Mouse (Mus musculus): ENCODE measurements around the gene Robo2. TPM values are rescaled to one million over a fixed set of nuclear protein-coding genes. Genes with fewer than 3 reads are reported as not detected.
"Not testable (repeated sequence)": the region's sequence is repeated elsewhere in the genome, so short reads cannot be mapped to it uniquely, and the experiment has no call there.

The Robo2 gene
- total RNA-seq, 2 experiments from 2014 or later = 91.5 to 104 TPM

DNA sequence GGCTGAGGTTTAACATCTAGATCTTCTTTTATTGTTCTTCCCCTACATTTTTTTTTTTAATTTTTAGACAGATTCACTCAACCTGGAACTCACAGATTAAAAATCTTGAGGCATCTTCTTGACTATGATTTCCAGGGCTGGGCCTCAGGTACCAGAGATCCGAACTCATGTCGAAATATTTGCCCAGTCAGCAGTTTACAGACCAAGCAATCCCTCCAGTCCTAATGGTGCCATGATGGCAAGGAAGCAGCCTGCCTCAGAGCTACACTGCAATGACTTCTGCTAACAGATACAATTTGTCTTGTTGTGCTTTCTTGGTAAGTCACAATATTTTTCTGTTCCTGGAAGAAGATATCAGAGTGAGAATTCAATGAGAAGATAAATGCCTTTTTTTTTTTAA, 327.4 kb downstream of the Robo2 start:
- DNase-seq (ENCODE audit: low spot score in 2 of 2) = no peak

DNA sequence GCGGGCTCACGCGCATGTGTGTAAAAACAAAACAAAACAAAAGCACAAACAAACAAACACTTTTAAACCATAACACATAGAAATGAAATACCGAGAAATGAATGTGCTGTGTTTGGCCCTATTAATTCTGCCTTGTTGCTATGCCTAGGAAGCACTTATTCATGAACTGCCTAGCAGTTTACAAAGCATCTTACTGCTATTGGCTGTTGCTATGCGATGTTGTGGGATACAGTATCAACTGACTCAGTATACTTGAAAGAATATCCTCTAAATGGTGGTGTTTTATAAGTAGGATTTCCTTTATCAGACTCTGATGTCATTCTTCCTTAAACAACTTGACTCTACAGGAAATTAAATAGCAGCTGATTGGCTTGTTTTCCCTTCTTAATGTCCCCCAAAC, 339.0 kb downstream of the Robo2 start:
- DNase-seq (ENCODE audit: low spot score in 2 of 2) = no peak

- no peak for DNase-seq (ENCODE audit: low spot score in 2 of 2)
These were observed 341.0 kb downstream of the Robo2 start for GRCm38 (mm10) chr16:74070628-74071027.

- DNase-seq (ENCODE audit: low spot score in 2 of 2) = no peak
These were observed 345.7 kb downstream of the Robo2 start for GRCm38 (mm10) chr16:74065958-74066357.

- no peak for DNase-seq (ENCODE audit: low spot score in 2 of 2)
These were observed 349.7 kb downstream of the Robo2 start for GRCm38 (mm10) chr16:74061951-74062350.

- no peak for DNase-seq (ENCODE audit: low spot score in 2 of 2)
These were observed 350.1 kb downstream of the Robo2 start for GRCm38 (mm10) chr16:74061479-74061878.

- DNase-seq (ENCODE audit: low spot score in 2 of 2) = no peak
These were observed 354.7 kb downstream of the Robo2 start for GRCm38 (mm10) chr16:74056886-74057285.

- DNase-seq (ENCODE audit: low spot score in 2 of 2) = no peak
These were observed 355.4 kb downstream of the Robo2 start for GRCm38 (mm10) chr16:74056210-74056609.

DNA sequence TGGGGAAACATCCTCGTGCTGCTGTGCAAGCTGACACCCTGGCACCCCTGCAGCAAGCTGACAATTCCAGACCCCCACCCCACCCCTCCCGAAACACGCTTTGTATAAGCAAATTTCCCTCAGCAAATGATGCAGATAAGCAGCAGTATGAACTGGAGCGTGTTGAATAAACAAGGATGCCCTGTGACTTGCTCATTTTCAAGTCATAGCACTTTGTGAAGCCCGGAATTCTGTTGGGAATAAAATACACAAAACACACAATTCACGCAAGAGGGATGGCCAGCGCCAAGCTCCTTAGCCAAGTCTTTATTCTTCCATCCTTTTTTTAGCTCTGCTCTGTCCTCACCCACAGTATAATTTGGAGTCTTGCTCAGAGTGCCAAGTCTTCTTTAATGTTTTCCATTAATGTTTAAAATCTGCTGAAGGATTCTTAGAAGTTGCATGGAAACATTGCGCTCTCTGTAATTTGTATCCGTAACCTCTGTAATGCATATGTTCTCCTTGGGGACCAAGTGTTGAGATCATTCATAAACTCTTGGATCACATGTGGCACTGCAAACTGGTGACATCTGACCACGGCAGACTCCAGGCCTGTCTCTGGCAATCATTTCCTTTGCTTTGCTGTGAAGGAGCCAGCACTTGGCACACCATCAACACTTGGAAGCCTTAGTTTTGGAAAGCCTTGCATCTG, 356.4 kb downstream of the Robo2 start:
- DNase-seq (ENCODE audit: low spot score in 2 of 2) = peak; percentile 37 to 59

DNA sequence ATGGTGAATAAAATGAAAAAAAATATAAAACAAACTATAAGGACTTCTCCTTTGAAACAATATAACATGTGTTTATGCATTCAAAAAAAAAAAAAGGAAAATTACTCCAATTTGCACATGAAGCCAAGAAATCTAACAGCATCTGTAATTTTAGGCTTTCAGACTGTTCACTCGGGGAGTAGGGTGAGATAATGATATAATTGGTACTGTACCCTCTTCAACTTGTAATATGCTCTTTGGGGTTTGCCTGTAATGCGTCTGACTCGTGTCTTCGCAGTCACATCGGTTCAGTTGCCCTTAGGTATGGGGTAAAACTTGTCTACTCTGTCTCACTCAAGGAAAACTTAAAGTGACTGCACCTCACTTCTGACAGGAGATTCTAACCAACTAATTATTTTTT, 362.2 kb downstream of the Robo2 start:
- DNase-seq (ENCODE audit: low spot score in 2 of 2) = no peak

DNA sequence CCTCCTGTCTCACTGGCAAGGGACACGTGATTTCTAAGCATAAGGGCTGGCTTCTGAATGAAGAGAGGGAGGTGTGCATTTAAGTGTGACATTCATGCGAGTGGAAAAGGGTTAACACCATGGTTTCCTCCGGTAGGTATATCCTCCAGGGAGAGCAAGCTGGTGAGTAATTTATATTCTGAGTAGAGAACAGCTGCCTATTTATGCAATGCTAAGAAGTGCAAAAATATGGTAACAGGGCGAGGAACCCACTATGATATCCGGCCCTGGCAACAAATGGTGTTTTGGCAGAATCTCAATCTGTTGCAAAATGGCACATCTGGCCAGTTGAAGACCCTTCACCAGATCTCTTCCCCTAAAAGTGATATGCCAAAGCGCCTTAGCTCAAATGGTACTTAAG, 362.6 kb downstream of the Robo2 start:
- no peak for DNase-seq (ENCODE audit: low spot score in 2 of 2)

GRCm38 (mm10) chr16:74047232-74047631, 364.4 kb downstream of the Robo2 start:
- DNase-seq (ENCODE audit: low spot score in 2 of 2) = no peak

- not testable (repeated sequence) for DNase-seq (ENCODE audit: low spot score in 2 of 2)
These were observed 370.8 kb downstream of the Robo2 start for GRCm38 (mm10) chr16:74040797-74041196.

DNA sequence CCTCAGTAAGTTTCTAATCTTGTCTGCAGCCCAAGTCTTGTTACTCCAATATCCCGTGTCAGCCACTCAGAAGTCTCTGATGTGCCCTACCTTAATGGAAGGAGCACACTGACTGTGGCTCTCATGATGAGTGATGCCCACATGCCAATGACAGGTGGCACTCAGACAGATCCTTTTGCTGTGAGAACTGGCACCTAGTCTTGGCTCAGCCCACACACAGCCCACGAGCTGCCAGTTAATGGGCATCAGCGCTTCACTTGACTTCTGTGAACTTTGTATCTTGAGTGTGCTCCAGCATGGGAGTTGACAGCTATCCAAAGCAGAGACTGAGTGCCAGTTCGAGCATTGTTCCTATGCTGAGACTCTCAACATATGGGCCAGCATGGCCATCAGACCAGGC, 383.8 kb downstream of the Robo2 start:
- no peak for DNase-seq (ENCODE audit: low spot score in 2 of 2)

- no peak for DNase-seq (ENCODE audit: low spot score in 2 of 2)
These were observed 389.2 kb downstream of the Robo2 start for GRCm38 (mm10) chr16:74022281-74022978.

DNA sequence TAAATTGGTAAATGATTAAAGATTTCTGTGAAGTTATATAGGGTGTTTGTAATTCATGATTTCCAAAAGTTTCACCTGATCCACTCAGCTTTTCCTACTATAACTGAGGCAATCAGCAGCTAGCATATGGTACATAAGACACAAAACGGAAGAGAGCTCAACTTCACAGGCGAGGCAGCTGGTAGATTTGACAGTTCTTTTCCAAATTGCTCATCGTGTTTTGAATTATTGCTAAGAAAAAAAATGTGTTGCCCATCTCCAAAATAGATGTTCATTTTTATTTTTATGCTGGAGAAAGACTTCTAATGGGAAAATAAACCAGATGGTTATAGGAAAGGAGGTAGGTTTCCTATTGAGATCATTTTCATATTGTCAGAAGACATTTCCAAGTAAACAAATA, 405.9 kb downstream of the Robo2 start:
- peak; percentile 45 to 80 for DNase-seq (ENCODE audit: low spot score in 2 of 2)

DNA sequence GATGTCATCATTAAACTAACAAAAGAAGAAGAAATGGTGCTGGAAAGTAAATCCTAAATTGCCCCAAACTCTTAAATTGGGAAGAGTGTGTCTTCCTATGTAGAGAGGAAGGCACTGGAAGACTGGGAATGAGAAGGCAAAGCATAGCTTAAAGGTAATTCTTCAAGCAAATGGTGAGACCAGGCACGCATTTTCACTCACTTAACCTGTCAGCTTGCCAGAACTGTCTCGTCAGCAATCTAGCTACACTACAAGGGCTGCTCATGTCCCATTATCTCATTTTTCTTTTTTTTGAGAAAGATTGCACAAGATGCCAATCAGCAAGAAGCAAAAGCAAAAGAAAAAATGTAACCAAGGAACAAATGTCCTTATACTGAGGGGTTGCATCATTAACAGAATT, 410.3 kb downstream of the Robo2 start:
- peak in 1 of 2 experiments; percentile 40 for DNase-seq (ENCODE audit: low spot score in 2 of 2)

GRCm38 (mm10) chr16:73991212-73991611, 420.4 kb downstream of the Robo2 start:
- DNase-seq (ENCODE audit: low spot score in 2 of 2) = no peak

DNA sequence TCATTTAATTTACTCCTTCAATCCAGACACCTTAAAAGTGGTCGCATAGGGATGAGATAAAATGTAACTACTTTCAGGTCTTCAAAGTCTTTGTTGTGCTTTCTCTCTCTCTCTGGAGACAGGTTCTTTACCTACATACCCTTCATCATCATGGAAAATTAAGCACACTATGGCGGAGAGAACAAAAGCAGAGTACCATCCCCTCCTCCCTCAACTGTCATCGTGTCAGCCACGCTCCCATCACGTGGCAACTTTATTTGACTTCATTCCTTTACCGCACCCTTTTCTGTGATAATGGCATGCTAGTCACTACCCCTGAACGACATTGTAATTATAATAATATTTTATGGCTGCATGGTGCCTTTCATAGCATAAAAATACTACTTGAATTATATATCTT, 442.1 kb downstream of the Robo2 start:
- DNase-seq (ENCODE audit: low spot score in 2 of 2) = no peak

- no peak for DNase-seq (ENCODE audit: low spot score in 2 of 2)
These were observed 447.2 kb downstream of the Robo2 start for GRCm38 (mm10) chr16:73964366-73964926.

- DNase-seq (ENCODE audit: low spot score in 2 of 2) = no peak
These were observed 452.1 kb downstream of the Robo2 start for GRCm38 (mm10) chr16:73959479-73959970.

GRCm38 (mm10) chr16:73958524-73958846, 453.1 kb downstream of the Robo2 start:
- DNase-seq (ENCODE audit: low spot score in 2 of 2) = no peak
